Mouse (Mus musculus): ENCODE measurements at regions not wholly inside any gene's neighbourhood (a gene's known extent, or its start where the extent isn't known, plus 50 kb on each side); places are given as distances from the start of the nearest gene placed in this dataset.

DNA sequence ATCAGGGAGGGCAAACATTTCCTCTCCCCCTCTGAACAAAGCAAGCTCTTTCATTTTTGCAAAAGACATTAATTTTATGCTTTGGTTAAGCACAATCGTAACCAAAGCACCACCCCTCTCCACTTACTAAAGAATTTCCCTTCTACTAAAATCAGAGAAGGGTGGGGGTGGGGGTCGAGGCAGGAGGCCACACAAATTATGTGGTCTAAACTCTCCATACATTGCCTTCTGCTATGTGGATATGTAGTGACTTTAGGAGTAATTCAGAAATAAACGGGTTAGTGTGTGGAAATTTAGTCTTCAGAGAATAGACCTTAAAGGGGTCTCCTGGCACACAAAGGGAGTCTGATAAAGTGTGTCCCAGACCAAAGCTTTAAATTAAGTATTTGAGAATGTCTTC lies 204.1 kb upstream of the Sfrp2 start:
- no peak overlapping the region for H3K9ac ChIP-seq
- no peak overlapping the region for H3K27ac ChIP-seq
- no peak for ATAC-seq
- H3K9me3 ChIP-seq, result no peaks in the 10 kb centered on the region
- no peaks in the 10 kb centered on the region for H3K36me3 ChIP-seq
- H3K4me1 ChIP-seq (replicated peaks), result no peaks in the 10 kb centered on the region
- no peak overlapping the region for H3K4me3 ChIP-seq (replicated peaks)
- H3K27me3 ChIP-seq (replicated peaks), result no peaks in the 10 kb centered on the region
- whole genome bisulfite sequencing, result 59% methylated on average over 3 of the region's 3 CpGs
- no peak overlapping the region for H3K4me2 ChIP-seq (replicated peaks)

DNA sequence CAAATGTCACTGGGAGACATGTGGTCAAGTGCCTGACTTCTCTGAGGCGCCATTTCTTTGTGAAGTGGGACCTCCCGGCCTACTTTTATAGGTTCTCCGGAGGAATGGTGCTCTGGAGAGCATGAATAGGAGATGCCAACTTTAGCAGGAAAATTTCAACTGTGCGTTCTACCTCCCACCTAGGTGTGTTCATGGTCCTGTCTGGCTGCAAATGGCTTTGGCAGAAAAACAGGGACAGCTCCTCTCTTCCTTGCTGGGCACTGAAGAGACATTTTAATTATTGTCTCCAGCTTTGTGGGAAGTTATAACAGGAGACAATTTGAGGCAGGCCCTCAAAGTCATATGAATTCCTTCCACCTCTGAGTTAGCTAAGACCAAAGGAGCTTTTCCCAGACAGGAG lies 190.6 kb upstream of the Sfrp2 start:
- Histone ChIP-seq H3K27me3 (replicated peaks) (no peaks in the 10 kb centered on the region), H3K36me3 (no peaks in the 10 kb centered on the region), H3K27ac (no peak overlapping the region), H3K4me1 (replicated peaks) (no peaks in the 10 kb centered on the region), H3K4me3 (replicated peaks) (no peak overlapping the region), H3K4me2 (replicated peaks) (no peak overlapping the region), H3K9ac (no peak overlapping the region), H3K9me3 (no peaks in the 10 kb centered on the region)
- no peak for ATAC-seq
- WGBS, result 92% methylated on average over 4 of the region's 4 CpGs

DNA sequence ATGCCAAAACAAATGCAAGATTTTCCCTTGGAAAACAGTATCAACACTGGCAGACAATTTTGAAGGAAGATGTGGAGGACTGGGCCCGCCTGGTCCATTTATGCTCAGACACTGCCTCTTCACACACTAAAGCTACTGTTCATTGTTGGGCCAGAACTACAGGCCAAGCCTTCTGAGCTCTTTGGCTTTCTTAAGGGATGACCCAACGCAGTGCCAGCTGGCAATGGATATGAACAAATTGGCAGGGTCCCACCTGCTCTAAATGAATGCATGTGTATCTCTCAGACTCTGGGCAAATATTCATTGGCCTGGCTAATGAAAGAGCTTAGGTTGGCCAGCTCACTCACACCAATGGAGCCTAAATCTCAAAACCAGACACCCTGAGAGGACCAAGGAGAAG lies 190.0 kb upstream of the Sfrp2 start:
- no peaks in the 10 kb centered on the region for H3K9me3 ChIP-seq
- H3K9ac ChIP-seq, result no peak overlapping the region
- H3K4me3 ChIP-seq (replicated peaks), result no peak overlapping the region
- no peak overlapping the region for H3K27ac ChIP-seq
- no peaks in the 10 kb centered on the region for H3K36me3 ChIP-seq
- no peaks in the 10 kb centered on the region for H3K27me3 ChIP-seq (replicated peaks)
- WGBS, result 87% methylated on average over 2 of the region's 2 CpGs
- no peak for ATAC-seq
- no peaks in the 10 kb centered on the region for H3K4me1 ChIP-seq (replicated peaks)
- H3K4me2 ChIP-seq (replicated peaks), result no peak overlapping the region

DNA sequence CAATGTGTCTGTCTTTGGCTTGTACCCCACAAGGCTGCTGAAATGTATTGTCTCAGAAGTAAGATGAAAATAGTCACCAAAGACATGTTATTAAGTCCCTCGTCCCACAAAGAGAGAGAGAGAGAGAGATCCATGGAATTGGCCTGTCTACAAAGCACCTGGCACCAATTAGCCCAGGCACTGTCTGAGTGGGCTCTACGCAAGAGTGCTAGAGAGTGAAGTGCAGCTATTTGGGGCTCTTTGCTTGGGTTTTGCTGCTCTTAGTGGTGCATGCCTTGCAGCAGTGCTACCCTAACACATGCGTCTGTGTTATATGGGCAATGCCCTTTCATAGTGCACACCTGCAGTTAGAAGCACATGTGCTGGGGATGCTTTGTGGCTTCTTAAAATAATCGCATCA lies 185.4 kb upstream of the Sfrp2 start:
- no peaks in the 10 kb centered on the region for H3K9me3 ChIP-seq
- H3K4me2 ChIP-seq (replicated peaks), result no peak overlapping the region
- 86% methylated on average over 4 of the region's 4 CpGs for WGBS
- H3K36me3 ChIP-seq, result no peaks in the 10 kb centered on the region
- H3K9ac ChIP-seq, result no peak overlapping the region
- no peak overlapping the region for H3K4me3 ChIP-seq (replicated peaks)
- no peaks in the 10 kb centered on the region for H3K4me1 ChIP-seq (replicated peaks)
- H3K27me3 ChIP-seq (replicated peaks), result no peaks in the 10 kb centered on the region
- ATAC-seq, result no peak
- no peak overlapping the region for H3K27ac ChIP-seq

DNA sequence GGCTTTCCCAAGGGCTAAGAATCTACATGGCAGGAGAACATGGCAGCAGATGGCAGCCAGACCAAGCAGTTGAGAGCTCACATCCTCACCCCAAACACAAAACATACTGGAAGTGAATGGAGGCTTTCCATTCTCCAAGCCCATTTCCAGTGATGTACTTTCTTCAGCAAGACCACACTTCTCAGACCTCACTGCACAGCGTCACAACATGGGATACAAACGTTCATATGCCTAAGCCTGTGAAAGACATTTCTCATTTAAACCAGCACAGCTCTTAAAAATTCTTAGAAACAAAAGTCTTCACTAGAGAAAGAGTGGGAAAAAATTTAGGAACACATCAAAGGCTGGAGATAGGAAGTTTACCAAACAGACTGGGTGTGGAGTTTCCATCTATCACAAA lies 183.9 kb upstream of the Sfrp2 start:
- H3K4me1 ChIP-seq (replicated peaks), result no peaks in the 10 kb centered on the region
- no peaks in the 10 kb centered on the region for H3K36me3 ChIP-seq
- H3K9ac ChIP-seq, result no peak overlapping the region
- H3K27me3 ChIP-seq (replicated peaks), result no peaks in the 10 kb centered on the region
- H3K27ac ChIP-seq, result no peak overlapping the region
- WGBS, result 80% methylated on average over 2 of the region's 2 CpGs
- no peaks in the 10 kb centered on the region for H3K9me3 ChIP-seq
- ATAC-seq, result no peak
- no peak overlapping the region for H3K4me2 ChIP-seq (replicated peaks)
- H3K4me3 ChIP-seq (replicated peaks), result no peak overlapping the region

DNA sequence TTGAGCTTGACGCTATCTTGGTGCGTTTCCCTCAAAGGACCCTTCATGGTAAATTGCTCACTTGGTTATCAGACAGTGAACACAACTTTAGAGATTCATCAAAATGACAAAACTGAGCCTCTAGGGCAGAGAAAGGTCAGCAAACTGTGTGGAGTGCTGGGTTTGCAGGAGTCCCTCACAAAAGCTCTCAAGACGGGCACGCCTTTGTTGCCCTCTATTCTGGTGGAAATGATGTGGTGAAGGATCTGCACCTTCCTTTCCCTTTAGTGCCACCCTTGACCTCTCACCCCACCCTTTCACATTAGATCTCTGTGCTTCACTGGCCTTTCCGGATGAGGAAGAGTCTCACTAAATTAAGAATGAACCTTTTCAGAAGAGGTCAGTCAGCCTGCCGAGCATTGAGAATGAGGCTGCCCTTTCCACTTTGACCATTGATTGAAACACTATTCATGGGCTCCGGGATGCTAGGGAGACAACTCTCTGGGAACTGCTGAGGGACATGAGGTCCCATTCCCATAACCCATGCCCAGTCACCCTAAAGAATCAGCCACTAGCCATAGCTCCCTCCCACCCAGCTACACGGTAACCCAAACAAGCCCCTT lies 182.9 kb upstream of the Sfrp2 start:
- ATAC-seq, result no peak
- WGBS, result 59% methylated on average over 8 of the region's 8 CpGs
- H3K4me1 ChIP-seq (replicated peaks), result no peaks in the 10 kb centered on the region
- no peak overlapping the region for H3K4me3 ChIP-seq (replicated peaks)
- no peak overlapping the region for H3K4me2 ChIP-seq (replicated peaks)
- no peaks in the 10 kb centered on the region for H3K9me3 ChIP-seq
- no peaks in the 10 kb centered on the region for H3K27me3 ChIP-seq (replicated peaks)
- no peak overlapping the region for H3K9ac ChIP-seq
- no peaks in the 10 kb centered on the region for H3K36me3 ChIP-seq
- no peak overlapping the region for H3K27ac ChIP-seq

DNA sequence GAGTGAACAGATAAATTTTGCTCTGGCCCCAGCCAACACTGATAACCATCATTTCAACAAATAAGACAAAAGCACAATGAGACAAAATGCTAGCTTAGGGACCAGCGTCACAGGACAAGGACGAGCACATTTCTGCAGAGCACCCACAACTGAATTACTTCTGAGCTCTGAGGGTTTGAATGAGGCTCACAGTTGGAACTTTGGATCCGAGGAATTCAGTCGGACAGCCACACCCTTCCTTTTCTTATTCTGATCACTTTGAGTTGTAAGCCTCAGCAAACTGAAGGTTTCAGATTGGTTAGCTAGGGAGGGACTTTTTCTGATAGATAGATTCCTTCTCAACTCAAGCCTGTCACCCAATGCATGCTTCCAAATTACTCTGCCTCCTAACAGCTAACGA lies 180.0 kb upstream of the Sfrp2 start:
- no peak overlapping the region for H3K27ac ChIP-seq
- H3K9ac ChIP-seq, result no peak overlapping the region
- H3K4me1 ChIP-seq (replicated peaks), result no peaks in the 10 kb centered on the region
- ATAC-seq, result no peak
- no peak overlapping the region for H3K4me3 ChIP-seq (replicated peaks)
- H3K27me3 ChIP-seq (replicated peaks), result no peaks in the 10 kb centered on the region
- 71% methylated on average over 5 of the region's 5 CpGs for WGBS
- no peak overlapping the region for H3K4me2 ChIP-seq (replicated peaks)
- H3K36me3 ChIP-seq, result no peaks in the 10 kb centered on the region
- H3K9me3 ChIP-seq, result no peaks in the 10 kb centered on the region

DNA sequence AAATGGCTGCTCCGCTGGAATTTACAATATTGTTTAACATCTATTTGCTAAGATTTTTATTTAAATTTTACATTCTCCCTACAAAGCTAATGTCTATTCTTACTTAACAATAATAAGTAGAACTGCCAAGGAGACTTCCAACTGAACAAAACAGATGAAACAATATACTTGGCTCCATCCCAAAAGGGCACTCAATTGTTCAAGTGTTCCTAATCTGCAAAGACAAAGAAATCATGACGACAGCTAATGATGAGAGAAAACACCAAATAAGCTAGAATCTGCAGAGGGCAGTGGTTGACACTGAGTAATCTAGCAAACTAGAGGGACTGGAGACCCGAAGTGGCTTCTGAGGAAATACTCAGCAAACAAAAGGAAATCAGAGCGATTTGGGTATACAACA lies 179.6 kb upstream of the Sfrp2 start:
- Histone ChIP-seq H3K9me3 (no peaks in the 10 kb centered on the region), H3K4me2 (replicated peaks) (no peak overlapping the region), H3K27ac (no peak overlapping the region), H3K36me3 (no peaks in the 10 kb centered on the region), H3K27me3 (replicated peaks) (no peaks in the 10 kb centered on the region), H3K4me1 (replicated peaks) (no peaks in the 10 kb centered on the region), H3K9ac (no peak overlapping the region), H3K4me3 (replicated peaks) (no peak overlapping the region)
- WGBS, result 67% methylated on average over 4 of the region's 4 CpGs
- no peak for ATAC-seq

DNA sequence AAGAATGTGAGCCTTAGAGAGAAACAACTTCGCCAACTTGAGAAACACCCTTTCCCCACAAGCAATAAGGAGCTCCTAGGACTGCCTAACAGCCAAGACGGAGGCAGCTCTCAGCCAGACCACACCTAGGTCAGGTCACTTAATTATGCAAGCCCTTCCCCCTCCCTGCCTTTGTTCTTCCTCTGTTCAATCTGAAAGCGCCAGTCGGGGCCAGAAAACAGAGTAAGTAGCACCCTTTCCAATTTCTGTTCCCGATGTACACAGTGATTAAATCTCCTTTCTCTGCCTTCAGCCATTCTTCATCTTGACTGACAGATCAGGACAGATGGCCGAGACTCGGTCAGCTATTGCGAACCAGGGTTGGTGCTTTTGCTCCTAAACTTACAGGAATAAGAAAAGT lies 177.0 kb upstream of the Sfrp2 start:
- ATAC-seq, result no peak
- 50% methylated on average over 8 of the region's 8 CpGs for WGBS
- H3K9me3 ChIP-seq, result no peaks in the 10 kb centered on the region

DNA sequence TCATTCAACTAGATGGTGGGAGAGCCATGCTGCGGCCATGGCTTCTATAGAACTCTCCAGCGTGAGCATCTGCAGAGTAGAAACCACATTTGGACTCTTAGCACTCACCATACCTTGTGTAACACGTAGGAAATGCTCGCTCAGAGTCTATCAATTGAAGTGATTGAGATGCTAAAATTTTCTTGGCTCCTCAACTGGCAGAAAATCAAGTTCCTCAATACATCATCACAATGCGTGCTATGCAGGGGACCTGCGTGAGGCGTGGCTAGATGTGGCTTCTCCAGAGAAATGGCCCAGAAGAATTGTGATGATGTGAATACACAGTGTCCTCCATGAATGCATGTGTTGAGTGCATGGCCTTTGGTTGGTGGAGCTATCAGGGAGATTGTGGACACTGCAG lies 174.9 kb upstream of the Sfrp2 start:
- no peak overlapping the region for H3K4me3 ChIP-seq (replicated peaks)
- no peaks in the 10 kb centered on the region for H3K36me3 ChIP-seq
- H3K9ac ChIP-seq, result no peak overlapping the region
- H3K9me3 ChIP-seq, result no peaks in the 10 kb centered on the region
- no peaks in the 10 kb centered on the region for H3K4me1 ChIP-seq (replicated peaks)
- no peaks in the 10 kb centered on the region for H3K27me3 ChIP-seq (replicated peaks)
- no peak overlapping the region for H3K27ac ChIP-seq
- no peak overlapping the region for H3K4me2 ChIP-seq (replicated peaks)
- no peak for ATAC-seq
- 93% methylated on average over 7 of the region's 7 CpGs for WGBS

More for the DNA sequence above, 177.0 kb upstream of the Sfrp2 start:
- H3K9ac ChIP-seq, result no peak overlapping the region
- no peaks in the 10 kb centered on the region for H3K4me1 ChIP-seq (replicated peaks)
- no peak overlapping the region for H3K4me3 ChIP-seq (replicated peaks)
- H3K27ac ChIP-seq, result no peak overlapping the region
- no peaks in the 10 kb centered on the region for H3K27me3 ChIP-seq (replicated peaks)
- no peaks in the 10 kb centered on the region for H3K36me3 ChIP-seq
- no peak overlapping the region for H3K4me2 ChIP-seq (replicated peaks)

DNA sequence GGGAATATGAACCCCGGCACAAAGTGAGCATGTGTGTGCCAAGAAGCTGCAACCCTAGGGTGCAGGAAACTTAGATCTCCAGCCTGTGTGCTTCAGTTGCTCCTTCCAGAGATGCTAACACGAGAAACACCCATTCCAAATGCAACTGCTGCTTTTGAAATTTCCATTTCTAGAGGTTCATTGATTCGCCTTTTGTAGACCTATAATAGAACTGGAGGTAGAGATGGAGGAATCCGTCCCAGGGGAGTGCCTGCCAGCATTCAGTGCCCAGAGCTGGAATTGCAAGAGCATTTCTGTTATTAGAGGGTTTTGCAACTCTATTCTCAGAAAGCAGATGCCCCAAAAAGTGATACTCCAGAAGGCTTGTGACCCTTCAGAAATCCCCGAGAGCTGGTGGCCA lies 172.8 kb upstream of the Sfrp2 start:
- no peak for ATAC-seq
- no peak overlapping the region for H3K9ac ChIP-seq
- no peak overlapping the region for H3K4me3 ChIP-seq (replicated peaks)
- H3K27ac ChIP-seq, result no peak overlapping the region
- WGBS, result 83% methylated on average over 5 of the region's 5 CpGs
- H3K4me1 ChIP-seq (replicated peaks), result no peaks in the 10 kb centered on the region
- no peaks in the 10 kb centered on the region for H3K9me3 ChIP-seq
- no peaks in the 10 kb centered on the region for H3K27me3 ChIP-seq (replicated peaks)
- H3K4me2 ChIP-seq (replicated peaks), result no peak overlapping the region
- H3K36me3 ChIP-seq, result no peaks in the 10 kb centered on the region

DNA sequence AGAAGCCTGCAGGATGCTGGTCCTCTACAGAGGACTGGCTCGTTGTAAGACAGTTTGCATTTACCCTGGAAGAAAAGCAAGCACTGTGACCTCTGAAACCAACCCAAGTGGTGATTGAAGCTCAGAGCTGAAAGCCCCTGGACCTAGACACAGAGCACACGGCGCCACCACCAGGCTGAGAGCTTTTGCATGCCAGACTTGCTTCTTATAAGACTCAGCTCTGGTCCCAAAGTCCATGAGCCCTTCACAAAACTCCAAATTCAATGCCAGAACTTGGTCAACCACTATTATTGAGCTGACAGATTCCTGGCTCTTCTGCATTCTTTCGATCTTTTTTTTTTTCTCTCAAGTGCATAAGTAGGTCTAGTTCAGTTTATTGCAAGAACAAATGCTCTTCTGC lies 164.6 kb upstream of the Sfrp2 start:
- H3K4me1 ChIP-seq (replicated peaks), result no peaks in the 10 kb centered on the region
- no peak for ATAC-seq
- H3K9me3 ChIP-seq, result no peaks in the 10 kb centered on the region
- no peak overlapping the region for H3K27ac ChIP-seq
- WGBS, result 80% methylated on average over 4 of the region's 4 CpGs
- H3K9ac ChIP-seq, result no peak overlapping the region
- no peak overlapping the region for H3K4me2 ChIP-seq (replicated peaks)
- no peak overlapping the region for H3K4me3 ChIP-seq (replicated peaks)
- no peaks in the 10 kb centered on the region for H3K27me3 ChIP-seq (replicated peaks)
- H3K36me3 ChIP-seq, result no peaks in the 10 kb centered on the region

DNA sequence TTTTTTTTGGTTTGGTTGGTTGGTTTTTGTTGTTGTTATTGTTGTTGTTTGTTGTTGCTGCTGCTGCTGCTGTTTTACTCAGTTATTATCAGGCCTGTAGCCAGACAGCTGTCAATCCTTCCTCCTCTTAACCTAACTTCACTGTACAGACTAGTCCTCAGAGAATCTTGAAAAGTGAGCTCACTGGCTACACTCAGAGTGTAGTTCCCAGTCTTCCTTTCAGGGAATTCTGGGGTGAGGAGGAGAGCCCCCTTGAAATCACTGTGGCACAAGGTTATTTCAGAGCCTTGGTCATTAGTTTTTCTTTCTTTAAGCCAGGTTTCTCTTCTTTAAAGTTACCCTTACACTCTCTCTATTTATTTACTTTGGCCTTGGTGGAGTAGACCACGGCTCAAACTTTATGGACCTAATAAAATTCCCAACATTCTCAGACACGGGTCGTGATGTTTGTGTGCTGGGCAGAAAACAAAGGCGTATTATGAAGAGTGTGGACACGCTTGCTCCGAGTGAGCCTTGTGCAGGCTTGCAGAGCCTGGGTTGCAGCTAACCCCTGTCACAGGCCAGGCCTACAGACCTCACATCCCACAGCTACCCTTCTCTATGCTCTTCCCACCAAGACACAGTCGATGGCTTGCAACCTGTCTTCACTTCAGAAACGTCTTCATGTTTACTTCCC lies 156.9 kb upstream of the Sfrp2 start:
- H3K4me3 ChIP-seq (replicated peaks), result no peak overlapping the region
- no peaks in the 10 kb centered on the region for H3K9me3 ChIP-seq
- 37% methylated on average over 8 of the region's 8 CpGs for WGBS
- ATAC-seq, result no peak
- no peak overlapping the region for H3K27ac ChIP-seq
- H3K9ac ChIP-seq, result no peak overlapping the region
- H3K27me3 ChIP-seq (replicated peaks), result no peaks in the 10 kb centered on the region
- H3K4me2 ChIP-seq (replicated peaks), result no peak overlapping the region
- H3K4me1 ChIP-seq (replicated peaks), result no peaks in the 10 kb centered on the region
- H3K36me3 ChIP-seq, result no peaks in the 10 kb centered on the region

Measured in intestine, embryonic 15.5 days (tissue).